9 mouse cellular contexts compared by ENCODE assay signal in the genomic region with DNA sequence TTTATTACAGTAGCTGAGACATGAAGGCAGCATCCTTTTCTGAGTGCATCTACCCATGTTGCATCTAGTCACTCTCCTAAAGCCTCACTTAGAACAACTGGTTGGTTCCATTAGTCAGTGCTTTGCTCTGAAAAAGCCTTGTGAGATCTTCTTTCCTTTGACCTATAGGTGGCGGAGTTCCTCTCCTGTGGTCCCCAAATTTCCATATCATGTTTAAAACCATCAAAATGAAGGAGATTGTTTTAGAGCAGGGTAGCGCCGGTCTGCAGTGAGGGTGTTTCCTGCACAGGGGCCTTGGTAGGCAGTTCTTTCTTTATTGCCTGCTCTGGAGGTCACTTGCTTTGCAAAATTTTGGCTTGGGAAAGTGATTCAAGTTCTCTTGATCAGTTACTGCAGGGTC. TPM values are rescaled to one million over a fixed set of nuclear protein-coding genes. Genes with fewer than 3 reads are reported as not detected.
DNase-seq lines count a peak whose midpoint lies in the region; ATAC-seq and TF ChIP-seq lines count a peak whose summit lies in the region.
"Had no signal": no experiment of that assay in that cellular context is flagged by ENCODE, and none has a peak within 500 bp of the region (broad histone marks: within the 10 kb centered on the region; RNA-seq: fewer than 3 reads in every experiment).

No protein-coding gene starts in this region.

- ATAC-seq in forebrain, postnatal 0 days: peak; percentile 32; the same call in 1 of the 2 replicates
- ATAC-seq in forebrain, embryonic 12.5 days (ENCODE audit: low FRiP score): no peak
- ATAC-seq in lung, embryonic 14.5 days (ENCODE audit: insufficient read depth): no peak
- ATAC-seq in megakaryocyte progenitor cell, adult 5-6 weeks (replicated peaks; ENCODE audit: poor library complexity): peak; percentile 78
- ATAC-seq: hindbrain, embryonic 16.5 days had no signal

- H3K27ac ChIP-seq in forebrain, postnatal 0 days (ENCODE audit: low read depth, low read length): no peak overlapping the region
- no peak overlapping the region for H3K27ac ChIP-seq in forebrain, embryonic 12.5 days
- H3K27ac ChIP-seq in lung, embryonic 14.5 days (ENCODE audit: low read depth): no peak overlapping the region

- H3K4me3 ChIP-seq in forebrain, postnatal 0 days (ENCODE audit: low read depth, low read length): no peak overlapping the region
- no peak overlapping the region for H3K4me3 ChIP-seq in forebrain, embryonic 12.5 days (replicated peaks)
- no peak overlapping the region for H3K4me3 ChIP-seq in lung, embryonic 14.5 days (ENCODE audit: low read depth, low read length)

- H3K27me3 ChIP-seq in forebrain, postnatal 0 days (ENCODE audit: insufficient read depth, low read length): no peaks in the 10 kb centered on the region
- H3K27me3 ChIP-seq in forebrain, embryonic 12.5 days: no peaks in the 10 kb centered on the region
- no peaks in the 10 kb centered on the region for H3K27me3 ChIP-seq in lung, embryonic 14.5 days (ENCODE audit: insufficient read depth, low read length)

- no peak overlapping the region for H3K4me2 ChIP-seq in forebrain, postnatal 0 days (ENCODE audit: low read depth)
- H3K4me2 ChIP-seq in forebrain, embryonic 12.5 days: no peak overlapping the region
- no peak overlapping the region for H3K4me2 ChIP-seq in lung, embryonic 14.5 days

- H3K36me3 ChIP-seq in forebrain, postnatal 0 days (ENCODE audit: insufficient read depth): peaks cover 5% of the 10 kb centered on the region; the same call in 1 of the 2 replicates
- peaks cover 15% of the 10 kb centered on the region for H3K36me3 ChIP-seq in forebrain, embryonic 12.5 days (replicated peaks)
- peaks cover 8% of the 10 kb centered on the region; the same call in 1 of the 2 replicates for H3K36me3 ChIP-seq in lung, embryonic 14.5 days (ENCODE audit: insufficient read depth)

- H3K9ac ChIP-seq in forebrain, postnatal 0 days: no peak overlapping the region
- H3K9ac ChIP-seq in forebrain, embryonic 12.5 days: no peak overlapping the region
- no peak overlapping the region for H3K9ac ChIP-seq in lung, embryonic 14.5 days

- no peaks in the 10 kb centered on the region for H3K4me1 ChIP-seq in forebrain, postnatal 0 days (ENCODE audit: insufficient read depth)
- H3K4me1 ChIP-seq in forebrain, embryonic 12.5 days: no peaks in the 10 kb centered on the region
- H3K4me1 ChIP-seq in lung, embryonic 14.5 days (ENCODE audit: insufficient read depth): no peaks in the 10 kb centered on the region

- peak; percentile 13 for DNase-seq in forebrain, postnatal 0 days
- DNase-seq in lung, embryonic 14.5 days: peak; percentile 82
- no peak for DNase-seq in lung, adult 18-20 months
- DNase-seq in adipocyte (ENCODE audit: low spot score): peak; percentile 71
- no peak for DNase-seq in layer of hippocampus, adult 9-11 months
- DNase-seq in right cerebral cortex, postnatal 25 days: no peak

- WGBS in forebrain, postnatal 0 days: 40% methylated on average over 3 of the region's 3 CpGs
- WGBS in forebrain, embryonic 12.5 days: 44% methylated on average over 3 of the region's 3 CpGs
- 40% methylated on average over 3 of the region's 3 CpGs for WGBS in lung, embryonic 14.5 days

- peak; percentile 57 for TF ChIP-seq CTCF in forebrain, postnatal 0 days (IDR thresholded peaks at IDR 0.05; ENCODE audit: low read depth)
- TF ChIP-seq CTCF in lung, embryonic 14.5 days (IDR thresholded peaks at IDR 0.05; ENCODE audit: low read depth): peak; percentile 63

- no peaks in the 10 kb centered on the region for H3K9me3 ChIP-seq in forebrain, postnatal 0 days (ENCODE audit: low read length)
- H3K9me3 ChIP-seq in forebrain, embryonic 12.5 days: no peaks in the 10 kb centered on the region
- H3K9me3 ChIP-seq in lung, embryonic 14.5 days (ENCODE audit: low read depth, low read length): no peaks in the 10 kb centered on the region

RNA-seq across cellular contexts. Expression of gene Cetn4, which starts 11.8 kb away (rescaled TPM):
- total RNA-seq in forebrain, postnatal 0 days (2014; rRNA removed): 1.8 and 5.0 TPM in 2 replicates
- polyA plus RNA-seq in forebrain, postnatal 0 days (2015; fragmentation: Nextera tagmentation; extraction: Ambion mirVana): 3.9 and 4.1 TPM in 2 replicates
- 2.1 and 2.9 TPM in 2 replicates for polyA plus RNA-seq in forebrain, embryonic 12.5 days (2016; fragmentation: Nextera tagmentation; extraction: Ambion mirVana)
- polyA plus RNA-seq in lung, embryonic 14.5 days (2014; fragmentation: Nextera tagmentation; extraction: Ambion mirVana): 2.6 TPM in 2 replicates
- 3.8 and 5.2 TPM in 2 replicates for total RNA-seq in megakaryocyte progenitor cell, adult 5-6 weeks (2015)
- 0.62 and 4.2 TPM in 2 replicates for total RNA-seq in megakaryocyte progenitor cell, adult 5-6 weeks (2017)

RNA-seq across cellular contexts. Expression of gene Bbs12, which starts 12.0 kb away (rescaled TPM):
- 6.4 TPM in 2 replicates for total RNA-seq in forebrain, postnatal 0 days (2014; rRNA removed)
- 3.5 and 3.8 TPM in 2 replicates for polyA plus RNA-seq in forebrain, postnatal 0 days (2015; fragmentation: Nextera tagmentation; extraction: Ambion mirVana)
- 7.1 and 8.0 TPM in 2 replicates for polyA plus RNA-seq in forebrain, embryonic 12.5 days (2016; fragmentation: Nextera tagmentation; extraction: Ambion mirVana)
- 8.6 and 10.8 TPM in 2 replicates for polyA plus RNA-seq in lung, embryonic 14.5 days (2014; fragmentation: Nextera tagmentation; extraction: Ambion mirVana)
- 3.4 and 6.0 TPM in 2 replicates for total RNA-seq in megakaryocyte progenitor cell, adult 5-6 weeks (2015)
- total RNA-seq in megakaryocyte progenitor cell, adult 5-6 weeks (2017): 6.6 TPM in 2 replicates

RNA-seq across cellular contexts. Expression of gene Fgf2, which starts 23.8 kb away (rescaled TPM):
- 1.2 and 1.5 TPM in 2 replicates for total RNA-seq in forebrain, postnatal 0 days (2014; rRNA removed)
- polyA plus RNA-seq in forebrain, postnatal 0 days (2015; fragmentation: Nextera tagmentation; extraction: Ambion mirVana): 0.25 and 0.70 TPM in 2 replicates
- 0.65 and 0.66 TPM in 2 replicates for polyA plus RNA-seq in forebrain, embryonic 12.5 days (2016; fragmentation: Nextera tagmentation; extraction: Ambion mirVana)
- 2.9 and 4.1 TPM in 2 replicates for polyA plus RNA-seq in lung, embryonic 14.5 days (2014; fragmentation: Nextera tagmentation; extraction: Ambion mirVana)
- not detected in 2 replicates for total RNA-seq in megakaryocyte progenitor cell, adult 5-6 weeks (2015)
- total RNA-seq in megakaryocyte progenitor cell, adult 5-6 weeks (2017): 0.10 and 0.21 TPM in 2 replicates

Comparison
In these comparisons a context has a peak if more than half of its experiments do, and no peak if none do; other contexts are left out.
1. ATAC-seq: peak in forebrain, postnatal 0 days (single experiment) and megakaryocyte progenitor cell, adult 5-6 weeks (single experiment); none in forebrain, embryonic 12.5 days (single experiment) and lung, embryonic 14.5 days (single experiment).
2. DNase-seq: peak in forebrain, postnatal 0 days (single experiment), lung, embryonic 14.5 days (single experiment) and adipocyte (single experiment); none in lung, adult 18-20 months (0 of 2), layer of hippocampus, adult 9-11 months (single experiment) and right cerebral cortex, postnatal 25 days (single experiment).